Mouse (Mus musculus) activated CD4-positive, CD25-positive, alpha-beta regulatory T cell, adult 9 weeks (primary cell): ENCODE measurements around the gene Ppp1r21. TPM values are rescaled to one million over a fixed set of nuclear protein-coding genes. Genes with fewer than 3 reads are reported as not detected.

Experiments used
- polyA plus RNA-seq: library from polyadenylated mRNA; unstranded; fragments of 100-300 nt; shearing (Covaris generic); gene quantifications from one replicate; pipeline ENCODE4 v1.2.1, GENCODE M21; 2017

The Ppp1r21 gene
- polyA plus RNA-seq: 30.8 TPM

GRCm38 (mm10) chr17:88529519-88530235 is at the start of gene Ppp1r21:
Gene Ppp1r21 (plus strand): TSS chr17:88530118.

GRCm38 (mm10) chr17:88597222-88598055 is 67.5 kb downstream of the Ppp1r21 start, which contains the start of gene Ston1:
Gene Ston1 (plus strand): TSS chr17:88597684.

Other genes with a start within 250 kb of the Ppp1r21 start
- gene Foxn2, start 89.4 kb upstream of the Ppp1r21 start, polyA plus RNA-seq: 28.6 TPM
- gene Ston1, start 67.6 kb downstream of the Ppp1r21 start, polyA plus RNA-seq: 3.4 TPM
- gene Gtf2a1l, start 138.5 kb downstream of the Ppp1r21 start, polyA plus RNA-seq: not detected